Comparison of ENCODE assay signal across 27 mouse cellular contexts in genomic region chr8:124845573-124845972, GRCm38 (mm10). TPM values are rescaled to one million over a fixed set of nuclear protein-coding genes. Genes with fewer than 3 reads are reported as not detected.
DNase-seq lines count a peak whose midpoint lies in the region; ATAC-seq lines count a peak whose summit lies in the region.
"Had no signal": no experiment of that assay in that cellular context is flagged by ENCODE, and none has a peak within 500 bp of the region (broad histone marks: within the 10 kb centered on the region; RNA-seq: fewer than 3 reads in every experiment).

No protein-coding gene starts in this region.

- H3K4me2 ChIP-seq in kidney, embryonic 15.5 days: no peak overlapping the region
- H3K4me2 ChIP-seq in liver, embryonic 13.5 days: no peak overlapping the region
- no peak overlapping the region for H3K4me2 ChIP-seq in liver, embryonic 12.5 days
- H3K4me2 ChIP-seq in liver, embryonic 16.5 days (ENCODE audit: low read depth, low read length): no peak overlapping the region
- H3K4me2 ChIP-seq: embryonic facial prominence, embryonic 12.5 days; embryonic facial prominence, embryonic 15.5 days; heart, embryonic 11.5 days; hindbrain, embryonic 12.5 days; hindbrain, embryonic 15.5 days had no signal

- no peak overlapping the region for H3K27ac ChIP-seq in kidney, embryonic 15.5 days
- H3K27ac ChIP-seq in liver, embryonic 13.5 days: 0 out of 2 replicates have a peak overlapping the region, but pooled peaks have one; percentile 36
- no peak overlapping the region for H3K27ac ChIP-seq in liver, embryonic 12.5 days
- H3K27ac ChIP-seq in liver, embryonic 16.5 days (ENCODE audit: low read length): no peak overlapping the region
- H3K27ac ChIP-seq in heart, embryonic 10.5 days: no peak overlapping the region
- H3K27ac ChIP-seq: embryonic facial prominence, embryonic 12.5 days; embryonic facial prominence, embryonic 15.5 days; heart, adult 2 months; hindbrain, embryonic 12.5 days; hindbrain, embryonic 15.5 days had no signal

- no peak overlapping the region for H3K4me3 ChIP-seq in kidney, embryonic 15.5 days (replicated peaks)
- H3K4me3 ChIP-seq in liver, embryonic 13.5 days (replicated peaks): no peak overlapping the region
- H3K4me3 ChIP-seq in liver, embryonic 12.5 days: no peak overlapping the region
- no peak overlapping the region for H3K4me3 ChIP-seq in liver, embryonic 16.5 days (ENCODE audit: low read depth, low read length)
- H3K4me3 ChIP-seq in heart, embryonic 10.5 days: no peak overlapping the region
- H3K4me3 ChIP-seq: embryonic facial prominence, embryonic 12.5 days; embryonic facial prominence, embryonic 15.5 days; heart, adult 2 months; hindbrain, embryonic 12.5 days; hindbrain, embryonic 15.5 days had no signal

- H3K4me1 ChIP-seq in kidney, embryonic 15.5 days: 0 out of 2 replicates have a peak, but pooled peaks cover 8% of the 10 kb centered on the region
- peaks cover 10% of the 10 kb centered on the region for H3K4me1 ChIP-seq in liver, embryonic 13.5 days (replicated peaks)
- H3K4me1 ChIP-seq in liver, embryonic 12.5 days: peaks cover 13% of the 10 kb centered on the region
- peaks cover 6% of the 10 kb centered on the region for H3K4me1 ChIP-seq in liver, embryonic 16.5 days (ENCODE audit: control insufficient read depth, low read depth, low read length)
- peaks cover 7% of the 10 kb centered on the region; the same call in 1 of the 2 replicates for H3K4me1 ChIP-seq in heart, embryonic 10.5 days
- H3K4me1 ChIP-seq: embryonic facial prominence, embryonic 12.5 days; embryonic facial prominence, embryonic 15.5 days; hindbrain, embryonic 12.5 days; hindbrain, embryonic 15.5 days had no signal

- peaks cover 28% of the 10 kb centered on the region for H3K36me3 ChIP-seq in kidney, embryonic 15.5 days
- peaks cover 23% of the 10 kb centered on the region for H3K36me3 ChIP-seq in liver, embryonic 13.5 days
- H3K36me3 ChIP-seq in liver, embryonic 12.5 days: peaks cover 46% of the 10 kb centered on the region
- H3K36me3 ChIP-seq in liver, embryonic 16.5 days (ENCODE audit: control insufficient read depth, insufficient read depth): peaks cover 3% of the 10 kb centered on the region; the same call in 1 of the 2 replicates
- H3K36me3 ChIP-seq in heart, embryonic 10.5 days: peaks cover 42% of the 10 kb centered on the region

- DNase-seq in kidney, adult 11 months: peak; percentile 39
- peak; percentile 34 to 54 for DNase-seq in kidney, postnatal 25 days
- no peak for DNase-seq in kidney, postnatal 14 days
- DNase-seq in liver, embryonic 13.5 days: no peak
- no peak for DNase-seq in heart, embryonic 10.5 days (ENCODE audit: low spot score)
- DNase-seq: adrenal gland, postnatal 10 days; adrenal gland, postnatal 36 days; B cell, adult 2 months; cerebellum, adult 11 months; cerebellum, adult 2 months; cerebellum, adult 9-11 months; cerebellum, postnatal 25 days; forebrain, postnatal 0 days; gastrocnemius, postnatal 25 days; heart, adult 2 months had no signal

- H3K9me3 ChIP-seq in kidney, embryonic 15.5 days (replicated peaks): no peaks in the 10 kb centered on the region
- H3K9me3 ChIP-seq in liver, embryonic 13.5 days (replicated peaks): no peaks in the 10 kb centered on the region
- no peaks in the 10 kb centered on the region for H3K9me3 ChIP-seq in liver, embryonic 12.5 days (replicated peaks)
- H3K9me3 ChIP-seq in liver, embryonic 16.5 days (replicated peaks; ENCODE audit: control insufficient read depth, low read length): no peaks in the 10 kb centered on the region
- H3K9me3 ChIP-seq in heart, embryonic 10.5 days: no peaks in the 10 kb centered on the region
- H3K9me3 ChIP-seq: embryonic facial prominence, embryonic 12.5 days; embryonic facial prominence, embryonic 15.5 days; G1E; hindbrain, embryonic 12.5 days; hindbrain, embryonic 15.5 days had no signal

- WGBS in kidney, embryonic 15.5 days: 55% methylated on average over 5 of the region's 5 CpGs
- WGBS in liver, embryonic 13.5 days (ENCODE audit: insufficient replicate concordance): 74% methylated on average over 5 of the region's 5 CpGs
- WGBS in liver, embryonic 12.5 days (ENCODE audit: insufficient replicate concordance): 76% methylated on average over 5 of the region's 5 CpGs
- WGBS in liver, embryonic 16.5 days (ENCODE audit: insufficient replicate concordance): 67% methylated on average over 5 of the region's 5 CpGs
- WGBS in heart, embryonic 10.5 days: 89% methylated on average over 5 of the region's 5 CpGs

- H3K9ac ChIP-seq in kidney, embryonic 15.5 days: no peak overlapping the region
- H3K9ac ChIP-seq in liver, embryonic 13.5 days: no peak overlapping the region
- H3K9ac ChIP-seq in liver, embryonic 12.5 days: no peak overlapping the region
- no peak overlapping the region for H3K9ac ChIP-seq in liver, embryonic 16.5 days (ENCODE audit: low read depth, low read length)
- H3K9ac ChIP-seq: embryonic facial prominence, embryonic 12.5 days; embryonic facial prominence, embryonic 15.5 days; forebrain, postnatal 0 days; hindbrain, embryonic 12.5 days; hindbrain, embryonic 15.5 days had no signal

- no peak for ATAC-seq in kidney, embryonic 15.5 days (replicated peaks; ENCODE audit: low FRiP score)
- ATAC-seq in liver, embryonic 13.5 days (ENCODE audit: low read depth): no peak
- ATAC-seq in liver, embryonic 12.5 days: no peak
- peak; percentile 63 for ATAC-seq in liver, embryonic 16.5 days (ENCODE audit: low read depth)
- ATAC-seq: forebrain, embryonic 14.5 days; forebrain, postnatal 0 days; Patski had no signal

- no peaks in the 10 kb centered on the region for H3K27me3 ChIP-seq in kidney, embryonic 15.5 days
- no peaks in the 10 kb centered on the region for H3K27me3 ChIP-seq in liver, embryonic 13.5 days
- H3K27me3 ChIP-seq in liver, embryonic 12.5 days (replicated peaks): no peaks in the 10 kb centered on the region
- H3K27me3 ChIP-seq in liver, embryonic 16.5 days (ENCODE audit: control insufficient read depth, insufficient read depth, low read depth, low read length): no peaks in the 10 kb centered on the region
- H3K27me3 ChIP-seq in heart, embryonic 10.5 days (ENCODE audit: insufficient read depth, poor library complexity, severe bottlenecking): no peaks in the 10 kb centered on the region
- H3K27me3 ChIP-seq: CH12.LX; embryonic facial prominence, embryonic 12.5 days; embryonic facial prominence, embryonic 15.5 days; hindbrain, embryonic 12.5 days; hindbrain, embryonic 15.5 days; Patski had no signal

RNA-seq across cellular contexts. Expression of gene Gnpat, which starts 17.3 kb away (rescaled TPM):
- 101 and 114 TPM in 2 replicates for polyA plus RNA-seq in kidney, embryonic 15.5 days (2015; fragmentation: Nextera tagmentation; extraction: Ambion mirVana)
- polyA plus RNA-seq in liver, embryonic 13.5 days (2015; fragmentation: Nextera tagmentation; extraction: Ambion mirVana): 47.3 and 53.9 TPM in 2 replicates
- 62.3 and 66.2 TPM in 2 replicates for polyA plus RNA-seq in liver, embryonic 12.5 days (2016; fragmentation: Nextera tagmentation; extraction: Ambion mirVana)
- polyA plus RNA-seq in liver, embryonic 16.5 days (2015; fragmentation: Nextera tagmentation; extraction: Ambion mirVana): 33.8 and 34.8 TPM in 2 replicates
- polyA plus RNA-seq in heart, embryonic 10.5 days (2016; fragmentation: Nextera tagmentation; extraction: Ambion mirVana): 132 and 134 TPM in 2 replicates

RNA-seq across cellular contexts. Expression of gene 2810004N23Rik, which starts 17.3 kb away (rescaled TPM):
- polyA plus RNA-seq in kidney, embryonic 15.5 days (2015; fragmentation: Nextera tagmentation; extraction: Ambion mirVana): 52.7 and 53.3 TPM in 2 replicates
- polyA plus RNA-seq in liver, embryonic 13.5 days (2015; fragmentation: Nextera tagmentation; extraction: Ambion mirVana): 28.9 and 35.3 TPM in 2 replicates
- polyA plus RNA-seq in liver, embryonic 12.5 days (2016; fragmentation: Nextera tagmentation; extraction: Ambion mirVana): 39.6 and 40.8 TPM in 2 replicates
- 14.7 and 16.9 TPM in 2 replicates for polyA plus RNA-seq in liver, embryonic 16.5 days (2015; fragmentation: Nextera tagmentation; extraction: Ambion mirVana)
- polyA plus RNA-seq in heart, embryonic 10.5 days (2016; fragmentation: Nextera tagmentation; extraction: Ambion mirVana): 66.0 and 67.5 TPM in 2 replicates

RNA-seq across cellular contexts. Expression of gene Exoc8, which starts 51.9 kb away (rescaled TPM):
- polyA plus RNA-seq in kidney, embryonic 15.5 days (2015; fragmentation: Nextera tagmentation; extraction: Ambion mirVana): 7.6 and 9.0 TPM in 2 replicates
- 4.2 and 4.5 TPM in 2 replicates for polyA plus RNA-seq in liver, embryonic 13.5 days (2015; fragmentation: Nextera tagmentation; extraction: Ambion mirVana)
- polyA plus RNA-seq in liver, embryonic 12.5 days (2016; fragmentation: Nextera tagmentation; extraction: Ambion mirVana): 9.4 and 10.5 TPM in 2 replicates
- polyA plus RNA-seq in liver, embryonic 16.5 days (2015; fragmentation: Nextera tagmentation; extraction: Ambion mirVana): 3.1 and 3.6 TPM in 2 replicates
- 7.8 and 8.0 TPM in 2 replicates for polyA plus RNA-seq in heart, embryonic 10.5 days (2016; fragmentation: Nextera tagmentation; extraction: Ambion mirVana)

RNA-seq across cellular contexts. Expression of gene Sprtn, which starts 52.1 kb away (rescaled TPM):
- 9.7 and 10.2 TPM in 2 replicates for polyA plus RNA-seq in kidney, embryonic 15.5 days (2015; fragmentation: Nextera tagmentation; extraction: Ambion mirVana)
- polyA plus RNA-seq in liver, embryonic 13.5 days (2015; fragmentation: Nextera tagmentation; extraction: Ambion mirVana): 6.1 and 7.5 TPM in 2 replicates
- polyA plus RNA-seq in liver, embryonic 12.5 days (2016; fragmentation: Nextera tagmentation; extraction: Ambion mirVana): 11.1 and 12.4 TPM in 2 replicates
- polyA plus RNA-seq in liver, embryonic 16.5 days (2015; fragmentation: Nextera tagmentation; extraction: Ambion mirVana): 4.8 and 4.9 TPM in 2 replicates
- 9.5 and 9.7 TPM in 2 replicates for polyA plus RNA-seq in heart, embryonic 10.5 days (2016; fragmentation: Nextera tagmentation; extraction: Ambion mirVana)

RNA-seq across cellular contexts. Expression of gene Trim67, which starts 52.7 kb away (rescaled TPM):
- 0.10 and 0.36 TPM in 2 replicates for polyA plus RNA-seq in kidney, embryonic 15.5 days (2015; fragmentation: Nextera tagmentation; extraction: Ambion mirVana)
- polyA plus RNA-seq in liver, embryonic 13.5 days (2015; fragmentation: Nextera tagmentation; extraction: Ambion mirVana): 0.03 TPM in 1 of 2 replicates, not detected in the other
- 0.01 and 0.05 TPM in 2 replicates for polyA plus RNA-seq in liver, embryonic 12.5 days (2016; fragmentation: Nextera tagmentation; extraction: Ambion mirVana)
- polyA plus RNA-seq in liver, embryonic 16.5 days (2015; fragmentation: Nextera tagmentation; extraction: Ambion mirVana): 0.02 TPM in 2 replicates
- 0.05 and 0.10 TPM in 2 replicates for polyA plus RNA-seq in heart, embryonic 10.5 days (2016; fragmentation: Nextera tagmentation; extraction: Ambion mirVana)
- polyA plus RNA-seq: G1E had no signal

Comparison
In these comparisons a context has a peak if more than half of its experiments do, and no peak if none do; other contexts are left out.
1. DNase-seq: peak in kidney, adult 11 months (single experiment) and kidney, postnatal 25 days (2 of 2); none in kidney, postnatal 14 days (single experiment), liver, embryonic 13.5 days (single experiment) and heart, embryonic 10.5 days (single experiment).